In the genomic region with DNA sequence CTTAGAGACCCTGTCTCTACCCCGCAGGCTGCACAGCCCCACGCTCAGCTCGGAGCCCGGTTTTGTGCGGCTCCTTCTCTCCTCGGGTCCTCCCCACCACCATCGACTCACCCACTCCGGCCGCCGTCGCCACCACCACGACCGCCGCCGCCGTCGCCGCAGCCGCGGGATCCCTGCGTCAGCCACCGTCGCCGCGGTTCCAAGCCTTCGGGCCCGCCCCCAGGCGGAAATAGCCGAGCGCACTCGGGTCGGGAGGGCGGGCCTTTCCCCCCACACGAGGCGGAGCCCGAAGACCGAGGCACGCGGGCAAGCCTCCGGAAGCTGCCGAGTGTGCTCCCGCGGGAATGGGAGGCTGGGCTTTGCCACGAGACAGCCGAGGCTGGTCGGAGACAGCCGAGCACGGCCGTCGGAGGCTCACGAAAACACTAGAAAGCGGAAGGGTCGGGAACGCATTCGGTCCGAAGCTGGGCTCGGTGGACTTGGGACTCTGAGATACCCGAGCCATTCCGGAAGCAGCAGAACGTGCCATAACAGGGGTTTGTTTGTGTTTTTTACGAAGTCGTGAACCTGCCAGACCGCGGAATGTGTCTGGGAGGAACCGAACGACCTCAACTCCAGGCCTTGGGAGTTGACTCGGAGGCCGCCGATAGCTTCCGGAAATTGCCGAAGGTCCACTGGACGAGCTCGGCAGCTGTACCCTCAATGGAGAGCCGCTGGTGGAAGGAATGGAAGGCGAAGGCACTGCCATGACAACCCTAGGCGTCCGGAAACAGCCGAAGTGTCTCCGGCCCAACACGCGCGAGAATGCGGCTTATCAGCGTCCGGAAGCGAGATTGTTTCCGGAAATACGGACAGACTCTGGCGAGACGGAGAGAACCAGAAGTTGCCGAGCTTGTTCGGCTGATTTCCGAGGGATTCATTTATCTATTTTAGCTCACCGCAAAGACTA, we compare ENCODE assay signal across 7 mouse cellular contexts. TPM values are rescaled to one million over a fixed set of nuclear protein-coding genes. Genes with fewer than 3 reads are reported as not detected.
DNase-seq lines count a peak whose midpoint lies in the region; ATAC-seq lines count a peak whose summit lies in the region.

TSS of gene Pik3r2 (minus strand) at position 218 of the 949 bp plus-strand sequence.

- H3K27me3 ChIP-seq in embryonic facial prominence, embryonic 10.5 days (replicated peaks; ENCODE audit: low read depth, poor library complexity, severe bottlenecking), result no peaks in the 10 kb centered on the region
- H3K27me3 ChIP-seq in limb, embryonic 10.5 days (ENCODE audit: low read depth, poor library complexity, severe bottlenecking), result no peaks in the 10 kb centered on the region
- H3K27me3 ChIP-seq in midbrain, embryonic 13.5 days, result no peaks in the 10 kb centered on the region

- WGBS in embryonic facial prominence, embryonic 10.5 days, result under 1% methylated on average over 94 of the region's 94 CpGs
- WGBS in limb, embryonic 10.5 days, result under 1% methylated on average over 94 of the region's 94 CpGs
- WGBS in midbrain, embryonic 13.5 days, result under 1% methylated on average over 94 of the region's 94 CpGs

- no peaks in the 10 kb centered on the region for H3K9me3 ChIP-seq in embryonic facial prominence, embryonic 10.5 days
- no peaks in the 10 kb centered on the region for H3K9me3 ChIP-seq in limb, embryonic 10.5 days (replicated peaks)
- H3K9me3 ChIP-seq in midbrain, embryonic 13.5 days, result no peaks in the 10 kb centered on the region

- peak; percentile 99 for DNase-seq in adrenal gland, postnatal 10 days
- DNase-seq in embryonic facial prominence, embryonic 10.5 days (ENCODE audit: low spot score), result peak; percentile 99
- DNase-seq in kidney, adult 11 months, result peak; percentile 98
- DNase-seq in limb, embryonic 10.5 days (ENCODE audit: low spot score), result peak; percentile 99
- peak; percentile 98 for DNase-seq in spleen, adult 12 weeks (ENCODE audit: low spot score)

- H3K27ac ChIP-seq in embryonic facial prominence, embryonic 10.5 days (replicated peaks), result peak within 1 kb of the TSS; percentile 96
- H3K27ac ChIP-seq in limb, embryonic 10.5 days, result peak within 1 kb of the TSS; percentile 94
- peak within 1 kb of the TSS; percentile 96 for H3K27ac ChIP-seq in midbrain, embryonic 13.5 days

- H3K36me3 ChIP-seq in embryonic facial prominence, embryonic 10.5 days (replicated peaks), result peaks cover 75% of the 10 kb centered on the region
- H3K36me3 ChIP-seq in limb, embryonic 10.5 days, result peaks cover 74% of the 10 kb centered on the region
- peaks cover 67% of the 10 kb centered on the region for H3K36me3 ChIP-seq in midbrain, embryonic 13.5 days

- ATAC-seq in granulocyte monocyte progenitor cell, adult 5-6 weeks (replicated peaks; ENCODE audit: poor library complexity, severe bottlenecking), result peak; percentile 83
- ATAC-seq in midbrain, embryonic 13.5 days, result peak; percentile 94

- peaks cover 42% of the 10 kb centered on the region for H3K4me1 ChIP-seq in embryonic facial prominence, embryonic 10.5 days
- H3K4me1 ChIP-seq in limb, embryonic 10.5 days, result peaks cover 46% of the 10 kb centered on the region
- H3K4me1 ChIP-seq in midbrain, embryonic 13.5 days (replicated peaks), result peaks cover 47% of the 10 kb centered on the region

- peak within 1 kb of the TSS; percentile 98 for H3K9ac ChIP-seq in midbrain, embryonic 13.5 days (replicated peaks)

- peak within 1 kb of the TSS; percentile 87 for H3K4me2 ChIP-seq in midbrain, embryonic 13.5 days (replicated peaks)

- peak within 1 kb of the TSS; percentile 82 for H3K4me3 ChIP-seq in embryonic facial prominence, embryonic 10.5 days
- peak within 1 kb of the TSS; percentile 66 for H3K4me3 ChIP-seq in limb, embryonic 10.5 days
- H3K4me3 ChIP-seq in midbrain, embryonic 13.5 days (replicated peaks), result peak within 1 kb of the TSS; percentile 82

RNA-seq across cellular contexts. Expression of gene Pik3r2, which starts in this region (rescaled TPM):
- 10 to 100 TPM; 37.7 to 46.4 TPM for total RNA-seq in adrenal gland, postnatal 10 days (2021)
- polyA plus RNA-seq in embryonic facial prominence, embryonic 10.5 days (2016; fragmentation: Nextera tagmentation; extraction: Ambion mirVana), result 79.2 and 79.8 TPM in 2 replicates
- total RNA-seq in granulocyte monocyte progenitor cell, adult 5-6 weeks (2014; fragmentation: Nextera tagmentation), result 6.6 and 14.0 TPM in 2 replicates
- total RNA-seq in granulocyte monocyte progenitor cell, adult 5-6 weeks (2017), result 12.1 and 16.6 TPM in 2 replicates
- polyA plus RNA-seq in limb, embryonic 10.5 days (2016; fragmentation: Nextera tagmentation; extraction: Ambion mirVana), result 92.7 and 100 TPM in 2 replicates
- polyA plus RNA-seq in midbrain, embryonic 13.5 days (2015; fragmentation: Nextera tagmentation; extraction: Ambion mirVana), result 78.9 and 87.2 TPM in 2 replicates

Comparison
In these comparisons a context has a peak if more than half of its experiments do, and no peak if none do; other contexts are left out.
1. Peak in every context shown above with its lines: DNase-seq, ATAC-seq, H3K4me3 ChIP-seq and H3K27ac ChIP-seq.